Mouse (Mus musculus) neural tube, embryonic 10.5 days (tissue): ENCODE measurements around the gene Rnf130.

Experiments
- DNase-seq: peaks from one replicate; pipeline ENCODE4 v3.0.0-alpha.2; 2017; ENCODE audit warnings: low spot score; ENCODE audit errors: extremely low spot score

Gene Rnf130

GRCm38 (mm10) chr11:50024833-50025720 is at the start of gene Rnf130:
TSS of gene Rnf130 (plus strand) at chr11:50025346.
- peak; percentile 97 for DNase-seq

- no peak for DNase-seq
Measured at GRCm38 (mm10) chr11:49977963-49978568, 47.1 kb upstream of the Rnf130 start.

- no peak for DNase-seq
Measured at GRCm38 (mm10) chr11:49978935-49979334, 46.2 kb upstream of the Rnf130 start.

GRCm38 (mm10) chr11:49980681-49981235 is 44.4 kb upstream of the Rnf130 start:
- no peak for DNase-seq

GRCm38 (mm10) chr11:49981321-49981963 is 43.7 kb upstream of the Rnf130 start:
- no peak for DNase-seq

GRCm38 (mm10) chr11:49982094-49982493 is 43.1 kb upstream of the Rnf130 start:
- no peak for DNase-seq

- DNase-seq = no peak
Measured at GRCm38 (mm10) chr11:49982881-49983280, 42.3 kb upstream of the Rnf130 start.

- DNase-seq = no peak
Measured at GRCm38 (mm10) chr11:49983875-49984552, 41.1 kb upstream of the Rnf130 start.

- no peak for DNase-seq
Measured at GRCm38 (mm10) chr11:49985009-49985408, 40.1 kb upstream of the Rnf130 start.

- peak; percentile 54 for DNase-seq
Measured at GRCm38 (mm10) chr11:49986277-49987036, 38.7 kb upstream of the Rnf130 start.

- DNase-seq = no peak
Measured at GRCm38 (mm10) chr11:49994536-49994935, 30.6 kb upstream of the Rnf130 start.

- DNase-seq = no peak
Measured at GRCm38 (mm10) chr11:49996398-49996797, 28.7 kb upstream of the Rnf130 start.

- DNase-seq = no peak
Measured at GRCm38 (mm10) chr11:49997321-49997720, 27.8 kb upstream of the Rnf130 start.

GRCm38 (mm10) chr11:50002853-50003252 is 22.3 kb upstream of the Rnf130 start:
- DNase-seq = no peak

- no peak for DNase-seq
Measured at GRCm38 (mm10) chr11:50007776-50008175, 17.4 kb upstream of the Rnf130 start.

GRCm38 (mm10) chr11:50008231-50008630 is 16.9 kb upstream of the Rnf130 start:
- no peak for DNase-seq

- no peak for DNase-seq
Measured at GRCm38 (mm10) chr11:50013016-50013415, 12.1 kb upstream of the Rnf130 start.

GRCm38 (mm10) chr11:50016503-50016902 is 8.6 kb upstream of the Rnf130 start:
- no peak for DNase-seq

GRCm38 (mm10) chr11:50017511-50017910 is 7.6 kb upstream of the Rnf130 start:
- DNase-seq = no peak

- no peak for DNase-seq
Measured at GRCm38 (mm10) chr11:50018848-50019247, 6.3 kb upstream of the Rnf130 start.

- no peak for DNase-seq
Measured at GRCm38 (mm10) chr11:50022085-50022484, 3.1 kb upstream of the Rnf130 start.
